Mouse (Mus musculus) liver, postnatal 0 days (tissue): ENCODE measurements around the gene Tbxas1. TPM values are rescaled to one million over a fixed set of nuclear protein-coding genes. Genes with fewer than 3 reads are reported as not detected.

Experiments used
- ATAC-seq: fragments of 200-750 bp; cut with Nextera tagmentation; 2 replicates; pipeline ENCODE4 v1.8.0; 2017; ENCODE audit warnings: mild to moderate bottlenecking, moderate library complexity
- DNase-seq: peaks from one replicate; pipeline ENCODE4 v3.0.0-alpha.2; 2016
- H3K27ac ChIP-seq: fragments of 300-500 bp; sonication (generic); 2 replicates; pipeline ENCODE4 v1.5.1; 2014; ENCODE audit warnings: antibody characterized with exemption, moderate library complexity, mild to moderate bottlenecking, low read depth
- H3K27me3 ChIP-seq: fragments of 300-500 bp; sonication (generic); 2 replicates; pipeline ENCODE4 v1.6.1; 2014; ENCODE audit warnings: low read length, control low read depth, mixed read lengths; ENCODE audit not compliant: insufficient read depth
- H3K36me3 ChIP-seq: fragments of 300-500 bp; sonication (generic); replicated peaks from 2 replicates; pipeline ENCODE4 v1.6.1; 2014; ENCODE audit warnings: mild to moderate bottlenecking, control low read depth, low read length, moderate library complexity, mixed read lengths; ENCODE audit not compliant: insufficient read depth
- H3K4me1 ChIP-seq: fragments of 300-500 bp; sonication (generic); 2 replicates; pipeline ENCODE4 v1.6.1; 2014; ENCODE audit warnings: antibody characterized with exemption, mild to moderate bottlenecking, control low read depth; ENCODE audit not compliant: insufficient read depth
- H3K4me2 ChIP-seq: fragments of 300-500 bp; sonication (generic); 2 replicates; pipeline ENCODE4 v1.6.1; 2014; ENCODE audit warnings: low read depth, mild to moderate bottlenecking, low read length, moderate library complexity, mixed read lengths
- H3K4me3 ChIP-seq: fragments of 300-500 bp; sonication (generic); 2 replicates; pipeline ENCODE4 v1.5.1; 2014; ENCODE audit warnings: low read depth, low read length
- H3K9ac ChIP-seq: fragments of 300-500 bp; sonication (generic); replicated peaks from 2 replicates; pipeline ENCODE4 v1.6.1; 2014; ENCODE audit warnings: mild to moderate bottlenecking, moderate library complexity
- H3K9me3 ChIP-seq: fragments of 300-500 bp; sonication (generic); 2 replicates; pipeline ENCODE4 v1.6.1; 2016; ENCODE audit warnings: mild to moderate bottlenecking, control low read depth, low read length, mixed read lengths
- CTCF ChIP-seq: sonication (generic); IDR thresholded peaks from 2 replicates; pipeline ENCODE4 v1.5.1; 2016; ENCODE audit warnings: antibody characterized with exemption, low read depth
- EP300 ChIP-seq: IDR thresholded peaks from 2 replicates; pipeline ENCODE4 v1.6.1; 2016; ENCODE audit warnings: antibody characterized with exemption, low read depth, mild to moderate bottlenecking
- WGBS: fragments of 180-500 bp; shearing (Covaris S2); extraction: QIAGEN DNeasy Blood & Tissue Kit; methylation state at CpG from one replicate; pipeline ENCODE4 v1.1.7; 2014; ENCODE audit not compliant: insufficient replicate concordance; 5-methylcytosine and 5-hydroxymethylcytosine counted together
- polyA plus RNA-seq: library from polyadenylated mRNA; unstranded; fragments of >200 nt; fragmentation: Nextera tagmentation; extraction: Ambion mirVana; gene quantifications from 2 replicates; pipeline ENCODE4 v1.2.1, GENCODE M21; 2015

Gene Tbxas1
- polyA plus RNA-seq, 1 experiment from 2014 or later: 10.3 TPM

DNA sequence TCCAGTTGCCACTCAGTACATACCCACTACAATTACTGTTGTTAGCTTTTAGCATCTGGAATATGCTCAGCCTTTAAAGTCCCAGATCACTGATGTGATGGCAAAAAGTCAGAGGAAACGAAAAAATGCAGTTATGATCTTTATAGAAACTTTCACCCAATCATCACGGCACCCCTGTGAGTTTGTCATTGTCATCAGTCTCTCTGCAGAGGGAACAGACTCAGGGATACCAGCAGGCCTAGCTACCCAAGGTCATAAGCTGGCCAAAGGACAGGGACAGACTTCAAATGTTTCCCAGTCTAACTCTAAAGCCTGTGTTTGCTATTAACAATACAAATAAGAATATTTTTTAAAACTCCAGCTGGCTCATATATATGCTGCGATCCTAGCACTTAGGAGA, 33.7 kb upstream of the Tbxas1 start:
- 78% methylated on average over 3 of the region's 3 CpGs for WGBS

DNA sequence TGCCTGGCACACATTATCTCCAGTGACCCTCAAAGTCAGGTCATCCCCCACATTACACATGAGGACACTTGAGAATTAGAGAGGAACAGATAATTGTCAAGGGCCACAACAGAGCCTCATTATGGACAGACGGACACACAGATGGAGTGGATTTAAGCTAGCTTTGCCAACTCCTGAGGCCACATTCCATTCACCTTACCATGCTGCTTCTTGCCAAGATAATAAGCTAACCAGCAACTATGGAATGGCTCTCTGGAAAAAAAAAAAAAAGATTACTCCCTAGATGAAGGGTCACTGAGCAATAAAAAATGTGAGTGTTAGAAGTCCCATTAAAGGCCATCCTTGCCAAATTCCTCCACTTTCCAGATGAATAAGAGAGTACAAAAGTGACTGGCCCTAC, 30.1 kb upstream of the Tbxas1 start:
- Histone ChIP-seq H3K36me3 (peaks cover 7% of the 10 kb centered on the region; the same call in 1 of the 2 replicates), H3K4me3 (no peak overlapping the region), H3K27me3 (no peaks in the 10 kb centered on the region), H3K9ac (no peak overlapping the region), H3K27ac (no peak overlapping the region), H3K4me2 (no peak overlapping the region), H3K9me3 (no peaks in the 10 kb centered on the region), H3K4me1 (peaks cover 55% of the 10 kb centered on the region)
- TF ChIP-seq CTCF (no peak), EP300 (no peak)
- ATAC-seq (no peak), DNase-seq (no peak)
- WGBS: 93% methylated on average over 1 of the region's 1 CpGs

More for the DNA sequence above, 33.7 kb upstream of the Tbxas1 start:
- Histone ChIP-seq H3K36me3 (peaks cover 14% of the 10 kb centered on the region), H3K9me3 (no peaks in the 10 kb centered on the region), H3K9ac (no peak overlapping the region), H3K4me3 (no peak overlapping the region), H3K4me1 (peaks cover 36% of the 10 kb centered on the region), H3K4me2 (no peak overlapping the region), H3K27ac (no peak overlapping the region), H3K27me3 (no peaks in the 10 kb centered on the region)
- no peak for ATAC-seq
- TF ChIP-seq EP300: no peak
- DNase-seq: no peak

DNA sequence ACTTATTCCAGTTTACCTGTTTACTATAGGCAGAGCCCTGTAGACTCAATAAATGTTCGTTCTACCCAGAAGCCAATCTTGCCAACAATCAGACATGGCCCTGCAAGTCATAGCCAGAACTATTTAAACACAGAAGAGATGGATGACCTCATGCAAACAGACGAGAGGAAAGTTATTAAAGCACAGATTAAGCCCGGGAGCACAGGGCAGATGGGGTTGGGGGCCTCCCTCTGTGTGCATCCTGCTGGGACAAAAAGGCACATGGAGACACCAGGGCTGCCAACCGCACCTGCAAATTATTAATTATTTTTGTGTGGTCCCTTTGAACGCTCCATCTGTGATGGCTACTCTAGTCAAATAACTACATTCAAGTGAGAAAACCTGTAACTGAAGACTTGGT, 29.3 kb upstream of the Tbxas1 start:
- no peak for TF ChIP-seq CTCF
- TF ChIP-seq EP300: no peak
- H3K9ac ChIP-seq: no peak overlapping the region
- no peak overlapping the region for H3K4me3 ChIP-seq
- DNase-seq (no peak), ATAC-seq (no peak)
- H3K4me1 ChIP-seq: peaks cover 54% of the 10 kb centered on the region
- H3K4me2 ChIP-seq: no peak overlapping the region
- H3K27ac ChIP-seq: no peak overlapping the region
- peaks cover 2% of the 10 kb centered on the region; the same call in 1 of the 2 replicates for H3K36me3 ChIP-seq
- H3K9me3 ChIP-seq: no peaks in the 10 kb centered on the region
- 81% methylated on average over 5 of the region's 5 CpGs for WGBS
- no peaks in the 10 kb centered on the region for H3K27me3 ChIP-seq

DNA sequence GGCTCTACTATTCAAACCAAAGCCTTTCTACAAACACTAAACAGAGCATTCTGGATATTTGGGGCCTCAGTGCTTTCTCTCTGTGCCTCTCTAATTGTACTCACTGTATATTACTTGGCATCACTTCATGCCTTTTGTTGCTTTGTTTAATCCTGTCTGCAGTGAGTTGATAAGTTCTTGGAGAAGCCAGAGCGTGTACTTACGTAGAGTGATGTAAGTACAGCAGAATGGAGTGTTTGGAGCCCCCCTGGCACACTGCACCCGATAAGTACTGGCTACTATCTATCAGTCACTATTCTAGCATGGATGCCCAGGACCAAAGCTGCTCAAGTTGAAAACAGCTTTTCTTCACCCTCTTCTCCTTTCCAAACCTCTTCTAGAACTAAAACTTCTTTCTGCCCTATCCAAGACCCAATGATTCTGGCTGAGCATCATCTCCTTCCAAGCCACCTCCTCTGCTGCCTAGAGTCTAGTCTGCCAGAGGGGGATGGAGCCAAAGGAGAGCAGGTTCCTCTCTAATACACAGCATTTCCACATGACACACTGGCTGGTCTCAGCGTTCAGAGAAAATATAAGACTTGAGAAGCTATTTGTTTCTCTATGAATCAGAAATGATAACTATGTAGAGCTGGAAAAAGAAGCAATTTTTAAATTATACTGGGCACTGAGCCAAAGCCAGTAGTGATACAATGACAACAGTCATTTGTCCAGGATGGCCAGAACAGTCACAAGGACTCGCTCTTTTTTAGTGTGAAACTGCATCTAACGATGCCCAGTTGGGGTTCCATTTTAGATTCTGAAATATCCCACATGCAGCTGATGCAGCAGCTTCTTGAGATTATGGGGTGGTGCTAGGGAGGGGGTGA, 28.6 kb upstream of the Tbxas1 start:
- Histone ChIP-seq H3K9ac (no peak overlapping the region), H3K36me3 (0 out of 2 replicates have a peak, but pooled peaks cover 2% of the 10 kb centered on the region), H3K4me1 (peaks cover 50% of the 10 kb centered on the region), H3K4me2 (no peak overlapping the region), H3K4me3 (no peak overlapping the region), H3K9me3 (no peaks in the 10 kb centered on the region), H3K27me3 (no peaks in the 10 kb centered on the region), H3K27ac (0 out of 2 replicates have a peak overlapping the region, but pooled peaks have one; percentile 40)
- TF ChIP-seq EP300 (no peak), CTCF (no peak)
- 64% methylated on average over 6 of the region's 6 CpGs for WGBS
- no peak for DNase-seq
- ATAC-seq: peak; percentile 41; the same call in 1 of the 2 replicates

DNA sequence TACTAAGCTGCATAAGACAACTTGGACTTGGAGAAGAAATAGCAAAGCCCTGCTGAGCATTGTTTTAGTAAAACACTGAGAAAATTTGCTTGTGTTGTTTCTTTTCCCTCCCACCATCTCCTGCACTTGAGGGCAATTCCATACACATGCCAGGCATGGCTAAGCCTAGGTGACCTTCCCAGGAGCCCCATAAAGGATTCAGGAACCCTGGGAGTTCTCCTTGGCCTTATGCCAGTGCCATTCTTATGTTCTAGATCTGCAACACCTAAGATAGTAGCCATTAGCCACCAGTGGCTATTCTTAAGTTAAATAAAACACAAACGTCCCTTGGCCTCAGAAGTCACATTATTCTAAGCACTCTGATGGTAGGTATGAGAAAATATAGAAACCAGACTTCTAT, 27.8 kb upstream of the Tbxas1 start:
- H3K27me3 ChIP-seq: no peaks in the 10 kb centered on the region
- TF ChIP-seq EP300 (no peak), CTCF (no peak)
- H3K4me2 ChIP-seq: no peak overlapping the region
- no peak overlapping the region for H3K27ac ChIP-seq
- ATAC-seq (no peak), DNase-seq (no peak)
- H3K4me3 ChIP-seq: no peak overlapping the region
- WGBS: 59% methylated on average over 1 of the region's 1 CpGs
- no peak overlapping the region for H3K9ac ChIP-seq
- H3K36me3 ChIP-seq: 0 out of 2 replicates have a peak, but pooled peaks cover 2% of the 10 kb centered on the region
- H3K9me3 ChIP-seq: no peaks in the 10 kb centered on the region
- H3K4me1 ChIP-seq: peaks cover 58% of the 10 kb centered on the region

DNA sequence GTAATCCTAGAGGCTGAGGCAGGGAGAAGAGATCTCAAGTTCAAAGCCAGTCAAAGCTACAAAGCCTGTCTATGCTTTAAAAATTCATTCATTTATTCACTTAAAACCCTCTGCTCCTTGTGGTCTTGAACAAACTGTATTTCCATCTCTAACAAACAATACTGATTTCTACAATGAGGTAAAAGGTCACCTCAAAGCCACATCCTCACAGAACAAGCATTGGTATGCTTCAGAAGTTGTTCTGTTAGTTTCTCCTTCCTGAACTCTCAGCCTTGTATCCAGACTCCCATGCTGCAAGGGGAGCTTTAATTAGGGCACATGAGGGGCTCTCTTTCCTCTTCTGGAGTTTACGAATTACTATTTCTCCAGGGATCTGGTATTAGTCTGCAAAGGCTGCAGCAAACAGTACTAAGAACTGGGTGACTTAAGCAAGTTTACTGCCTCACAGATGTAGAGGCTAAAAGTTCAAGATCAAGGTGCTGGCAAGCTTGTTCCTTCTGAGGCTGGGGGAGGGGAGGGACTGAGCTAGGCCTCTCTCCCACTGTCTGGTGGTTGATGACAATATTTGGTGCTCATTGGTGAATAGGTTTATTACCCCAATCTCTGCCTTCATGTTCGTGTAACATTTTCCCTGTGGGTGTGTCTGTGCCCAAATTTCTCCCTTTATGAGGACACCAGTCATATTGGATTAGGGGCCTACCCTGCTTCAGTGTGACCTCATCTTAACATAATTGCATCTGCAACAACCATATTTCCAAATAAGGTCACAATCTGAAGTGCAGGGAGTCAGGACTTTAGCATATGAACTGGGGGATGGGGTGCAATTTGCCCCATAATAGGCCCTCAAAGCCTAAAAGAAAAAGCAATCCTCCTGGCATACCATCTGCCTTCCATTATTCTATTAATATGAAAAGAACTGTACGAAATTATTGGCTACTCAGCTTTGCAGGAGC, 27.0 kb upstream of the Tbxas1 start:
- H3K4me2 ChIP-seq: no peak overlapping the region
- H3K27me3 ChIP-seq: no peaks in the 10 kb centered on the region
- no peaks in the 10 kb centered on the region for H3K9me3 ChIP-seq
- H3K9ac ChIP-seq: no peak overlapping the region
- no peak overlapping the region for H3K4me3 ChIP-seq
- TF ChIP-seq EP300: no peak
- WGBS: 74% methylated on average over 3 of the region's 3 CpGs
- DNase-seq (no peak), ATAC-seq (no peak)
- peaks cover 65% of the 10 kb centered on the region for H3K4me1 ChIP-seq
- H3K27ac ChIP-seq: no peak overlapping the region
- H3K36me3 ChIP-seq: 0 out of 2 replicates have a peak, but pooled peaks cover 2% of the 10 kb centered on the region
